Mouse (Mus musculus) liver, adult 2 months (tissue): ENCODE results near the gene Mad2l2.

Source experiments
- CTCF ChIP-seq: fragments of 200-500 bp; IDR thresholded peaks from 2 replicates; pipeline ENCODE4 v1.5.1; 2011; ENCODE audit warnings: low read depth, low read length, control low read depth
- POLR2A ChIP-seq: fragments of 200-500 bp; IDR thresholded peaks from 2 replicates; pipeline ENCODE4 v1.6.1; 2011; ENCODE audit warnings: low read length, control low read depth; ENCODE audit not compliant: insufficient read depth; ENCODE audit errors: extremely low read depth

GRCm38 (mm10) chr4:148107621-148108291 lies 22.4 kb upstream of the Mad2l2 start:
- no peak for TF ChIP-seq CTCF
- no peak for TF ChIP-seq POLR2A
